Mouse (Mus musculus) embryonic facial prominence, embryonic 11.5 days (tissue): ENCODE results near the gene Mcidas. TPM values are rescaled to one million over a fixed set of nuclear protein-coding genes. Genes with fewer than 3 reads are reported as not detected.

ENCODE experiments used
- ATAC-seq: fragments of 200-750 bp; cut with Nextera tagmentation; replicated peaks from 2 replicates; pipeline ENCODE4 v1.8.0; 2017; ENCODE audit warnings: low read depth; ENCODE audit not compliant: insufficient number of reproducible peaks, low FRiP score, low TSS enrichment
- DNase-seq: peaks from one replicate; pipeline ENCODE4 v3.0.0-alpha.2; 2015; ENCODE audit warnings: low spot score
- H3K27ac ChIP-seq: fragments of 300-500 bp; sonication (generic); replicated peaks from 2 replicates; pipeline ENCODE4 v1.5.1; 2014; ENCODE audit warnings: mild to moderate bottlenecking, low read depth, low read length, control low read depth
- H3K27me3 ChIP-seq: fragments of 300-500 bp; sonication (generic); 2 replicates; pipeline ENCODE4 v1.6.1; 2014; ENCODE audit warnings: mild to moderate bottlenecking, low read length, moderate library complexity, mixed read lengths; ENCODE audit not compliant: control insufficient read depth, insufficient read depth
- H3K36me3 ChIP-seq: fragments of 300-500 bp; sonication (generic); replicated peaks from 2 replicates; pipeline ENCODE4 v1.6.1; 2014; ENCODE audit warnings: low read depth, mild to moderate bottlenecking, low read length, moderate library complexity, mixed read lengths; ENCODE audit not compliant: control insufficient read depth, insufficient read depth
- H3K4me1 ChIP-seq: fragments of 300-500 bp; sonication (generic); 2 replicates; pipeline ENCODE4 v1.6.1; 2014; ENCODE audit warnings: low read length, mixed read lengths; ENCODE audit not compliant: control insufficient read depth, insufficient read depth
- H3K4me2 ChIP-seq: fragments of 300-500 bp; sonication (generic); 2 replicates; pipeline ENCODE4 v1.6.1; 2014; ENCODE audit warnings: low read depth, mild to moderate bottlenecking, control low read depth, low read length, moderate library complexity
- H3K4me3 ChIP-seq: fragments of 300-500 bp; sonication (generic); 2 replicates; pipeline ENCODE4 v1.5.1; 2014; ENCODE audit warnings: low read depth, low read length, control low read depth
- H3K9ac ChIP-seq: fragments of 300-500 bp; sonication (generic); replicated peaks from 2 replicates; pipeline ENCODE4 v1.6.1; 2014; ENCODE audit warnings: mild to moderate bottlenecking, control low read depth, low read length
- H3K9me3 ChIP-seq: fragments of 300-500 bp; sonication (generic); replicated peaks from 2 replicates; pipeline ENCODE4 v1.6.1; 2016; ENCODE audit warnings: mild to moderate bottlenecking, low read length, inconsistent platforms, mixed read lengths; ENCODE audit not compliant: control insufficient read depth
- WGBS: fragments of 180-500 bp; shearing (Covaris S2); extraction: QIAGEN DNeasy Blood & Tissue Kit; methylation state at CpG from one replicate; pipeline ENCODE4 v1.1.7; 2014; 5-methylcytosine and 5-hydroxymethylcytosine counted together
- polyA plus RNA-seq: library from polyadenylated mRNA; unstranded; fragments of >200 nt; fragmentation: Nextera tagmentation; extraction: Ambion mirVana; gene quantifications from 2 replicates; pipeline ENCODE4 v1.2.1, GENCODE M21; 2014

The Mcidas gene
- polyA plus RNA-seq, 1 experiment from 2014 or later = not detected

- Histone ChIP-seq H3K4me2 (peak overlapping the region; percentile 85), H3K9me3 (no peaks in the 10 kb centered on the region), H3K27ac (no peak overlapping the region), H3K27me3 (peaks cover 23% of the 10 kb centered on the region), H3K9ac (no peak overlapping the region), H3K4me3 (peak overlapping the region; percentile 42; the same call in 1 of the 2 replicates), H3K4me1 (no peaks in the 10 kb centered on the region), H3K36me3 (no peaks in the 10 kb centered on the region)
- ATAC-seq = no peak
- no peak for DNase-seq
- under 1% methylated on average over 11 of the region's 11 CpGs for WGBS
These were observed 40.7 kb downstream of the Mcidas start for GRCm38 (mm10) chr13:113034271-113034886.

- WGBS = under 1% methylated on average over 46 of the region's 46 CpGs
- peaks cover 23% of the 10 kb centered on the region for H3K27me3 ChIP-seq
- DNase-seq (peak; percentile 48), ATAC-seq (no peak)
- H3K4me3 ChIP-seq = peak within 1 kb of the TSS; percentile 42
- H3K36me3 ChIP-seq = no peaks in the 10 kb centered on the region
- H3K9me3 ChIP-seq = no peaks in the 10 kb centered on the region
- no peak within 1 kb of the TSS for H3K27ac ChIP-seq
- H3K4me1 ChIP-seq = no peaks in the 10 kb centered on the region
- peak within 1 kb of the TSS; percentile 14; the same call in 1 of the 2 replicates for H3K9ac ChIP-seq
- H3K4me2 ChIP-seq = peak within 1 kb of the TSS; percentile 85
These were observed 41.3 kb downstream of the Mcidas start, which contains the start of gene Cdc20b for GRCm38 (mm10) chr13:113034950-113035421. Gene Cdc20b, plus strand, starts transcription at chr13:113035111.

- Histone ChIP-seq H3K4me3 (peak overlapping the region; percentile 42), H3K27me3 (peaks cover 23% of the 10 kb centered on the region)
- 1% methylated on average over 4 of the region's 4 CpGs for WGBS
These were observed 42.2 kb downstream of the Mcidas start for GRCm38 (mm10) chr13:113035852-113036251.

GRCm38 (mm10) chr13:113044876-113045275 lies 51.2 kb downstream of the Mcidas start:
- H3K27me3 ChIP-seq = no peaks in the 10 kb centered on the region
- H3K4me1 ChIP-seq = no peaks in the 10 kb centered on the region; the same call in 1 of the 2 replicates
- H3K4me2 ChIP-seq = peak overlapping the region; percentile 37
- H3K27ac ChIP-seq = no peak overlapping the region
- no peak for ATAC-seq
- no peaks in the 10 kb centered on the region for H3K36me3 ChIP-seq
- H3K4me3 ChIP-seq = peak overlapping the region; percentile 59
- peak overlapping the region; percentile 18; the same call in 1 of the 2 replicates for H3K9ac ChIP-seq
- no peak for DNase-seq
- 73% methylated on average over 3 of the region's 3 CpGs for WGBS
- no peaks in the 10 kb centered on the region for H3K9me3 ChIP-seq

More at GRCm38 (mm10) chr13:113035852-113036251, 42.2 kb downstream of the Mcidas start:
- H3K9ac ChIP-seq = no peak overlapping the region
- H3K4me2 ChIP-seq = peak overlapping the region; percentile 85; the same call in 1 of the 2 replicates
- peak; percentile 76 for ATAC-seq
- H3K27ac ChIP-seq = no peak overlapping the region
- H3K36me3 ChIP-seq = no peaks in the 10 kb centered on the region
- no peaks in the 10 kb centered on the region for H3K4me1 ChIP-seq
- peak; percentile 97 for DNase-seq
- no peaks in the 10 kb centered on the region for H3K9me3 ChIP-seq

DNA sequence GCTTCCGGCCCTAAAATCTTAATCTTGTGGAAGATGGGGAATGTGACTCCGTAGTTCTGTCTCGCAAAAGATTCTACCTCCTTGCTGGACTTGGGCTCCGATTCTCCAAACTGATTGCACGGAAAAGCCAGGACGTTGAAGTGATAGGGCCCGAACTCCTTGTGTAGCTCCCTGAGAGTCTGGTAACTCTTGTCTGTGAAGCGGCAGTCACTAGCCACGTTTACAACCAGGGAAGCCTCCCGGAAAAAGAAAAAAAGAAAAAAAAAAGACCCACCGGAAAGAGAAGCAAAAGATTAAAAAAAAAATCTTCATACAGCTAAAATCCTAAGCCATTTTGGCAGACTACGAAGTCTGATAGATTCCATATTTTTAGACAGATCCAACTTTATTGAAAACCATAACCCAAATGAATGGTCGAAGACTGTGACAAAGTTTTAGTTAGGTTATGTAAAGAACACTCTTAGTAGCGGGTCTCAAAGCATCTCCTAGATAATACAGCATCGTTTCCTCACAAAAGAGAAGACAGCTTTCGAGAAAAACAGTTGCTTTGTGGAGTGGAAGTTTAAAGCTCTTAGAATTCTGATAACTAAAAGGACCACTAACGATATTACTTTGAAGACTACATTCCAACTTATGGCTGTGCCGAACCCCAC lies 51.9 kb downstream of the Mcidas start:
- no peak for DNase-seq
- H3K4me2 ChIP-seq = peak overlapping the region; percentile 37
- H3K27ac ChIP-seq = no peak overlapping the region
- no peaks in the 10 kb centered on the region for H3K27me3 ChIP-seq
- no peaks in the 10 kb centered on the region for H3K9me3 ChIP-seq
- no peaks in the 10 kb centered on the region for H3K36me3 ChIP-seq
- peak overlapping the region; percentile 59 for H3K4me3 ChIP-seq
- H3K4me1 ChIP-seq = no peaks in the 10 kb centered on the region; the same call in 1 of the 2 replicates
- no peak for ATAC-seq
- peak overlapping the region; percentile 66 for H3K9ac ChIP-seq
- WGBS = 22% methylated on average over 18 of the region's 18 CpGs

DNA sequence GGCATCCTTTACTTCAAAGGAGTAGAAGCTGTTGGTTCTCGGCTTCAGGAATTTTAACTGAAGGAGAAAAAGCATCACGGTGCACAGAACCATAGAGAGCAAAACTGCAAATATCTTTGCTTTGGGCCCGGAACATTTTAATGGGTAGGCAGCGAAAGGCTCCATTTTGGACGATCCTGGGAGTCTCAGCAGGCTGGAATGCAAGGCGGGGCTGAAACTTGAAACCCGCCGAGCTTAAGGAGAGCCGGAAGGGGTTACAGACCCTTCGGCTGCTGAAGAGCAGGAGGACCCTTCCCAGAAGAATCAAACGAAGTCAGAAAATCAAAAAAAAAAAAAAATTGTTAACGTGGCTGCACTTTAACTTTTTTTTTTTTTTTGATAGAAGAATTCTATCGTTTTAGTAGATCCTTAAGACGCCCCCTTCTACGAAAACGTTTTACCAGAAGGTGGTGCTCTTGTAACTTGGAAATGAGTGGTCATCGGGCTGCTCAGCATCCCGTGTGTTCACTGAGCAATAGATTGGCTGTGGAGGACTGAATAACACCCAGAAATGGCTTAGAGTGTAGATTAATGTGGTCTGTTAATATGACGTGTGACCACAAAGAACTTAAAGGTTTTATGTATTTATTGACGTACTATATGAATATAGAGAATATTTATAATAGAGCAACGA lies 52.7 kb downstream of the Mcidas start, which contains the start of gene Gpx8:
Gene Gpx8 (minus strand): TSS at position 200 of the 673 bp plus-strand sequence.
- Histone ChIP-seq H3K27me3 (no peaks in the 10 kb centered on the region), H3K9me3 (no peaks in the 10 kb centered on the region), H3K4me2 (peak within 1 kb of the TSS; percentile 37), H3K4me1 (no peaks in the 10 kb centered on the region; the same call in 1 of the 2 replicates), H3K4me3 (peak within 1 kb of the TSS; percentile 59), H3K9ac (peak within 1 kb of the TSS; percentile 66), H3K27ac (no peak within 1 kb of the TSS), H3K36me3 (no peaks in the 10 kb centered on the region)
- ATAC-seq (peak; percentile 89), DNase-seq (peak; percentile 94)
- WGBS = 6% methylated on average over 21 of the region's 21 CpGs

GRCm38 (mm10) chr13:113047018-113047417 lies 53.4 kb downstream of the Mcidas start:
- DNase-seq (no peak), ATAC-seq (peak; percentile 63)
- Histone ChIP-seq H3K9ac (no peak overlapping the region), H3K4me3 (no peak overlapping the region), H3K4me1 (no peaks in the 10 kb centered on the region; the same call in 1 of the 2 replicates), H3K9me3 (no peaks in the 10 kb centered on the region), H3K27me3 (no peaks in the 10 kb centered on the region), H3K27ac (no peak overlapping the region), H3K36me3 (no peaks in the 10 kb centered on the region), H3K4me2 (no peak overlapping the region)
